13 mouse cellular contexts compared by ENCODE assay signal in the genomic region with DNA sequence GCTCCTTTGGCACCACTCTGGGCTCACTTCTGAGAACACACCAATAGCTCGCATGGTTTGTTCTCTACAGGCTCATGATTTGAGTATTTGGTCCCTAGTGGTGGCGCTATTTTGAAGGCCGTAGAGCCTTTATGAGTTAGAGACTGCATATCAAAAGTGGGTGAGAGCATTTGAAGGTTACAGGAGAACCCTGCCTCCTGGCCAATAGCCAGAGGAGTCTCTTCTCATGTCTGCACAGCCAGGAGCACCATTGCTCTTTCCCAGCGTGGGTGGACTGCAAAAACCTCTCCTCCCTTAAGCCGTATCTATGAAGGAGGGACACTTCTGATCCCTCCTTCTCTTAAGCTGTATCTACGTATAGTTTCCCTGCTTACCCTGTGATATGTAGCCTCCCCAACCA.
"Had no signal": no experiment of that assay in that cellular context is flagged by ENCODE, and none has a peak within 500 bp of the region (broad histone marks: within the 10 kb centered on the region; RNA-seq: fewer than 3 reads in every experiment).

No protein-coding gene starts in this region.

- H3K9ac ChIP-seq: lung, embryonic 14.5 days; midbrain, embryonic 13.5 days; midbrain, embryonic 15.5 days; neural tube, embryonic 12.5 days; stomach, embryonic 15.5 days had no signal

- DNase-seq: lung, adult 18-20 months; lung, embryonic 14.5 days; lung, postnatal 10 days; right cerebral cortex, postnatal 14 days; thymus, adult 2 months; thymus, postnatal 25 days; thymus, postnatal 4 days had no signal

- ATAC-seq: midbrain, embryonic 13.5 days; midbrain, embryonic 15.5 days had no signal

- H3K4me1 ChIP-seq: midbrain, embryonic 13.5 days; midbrain, embryonic 15.5 days; neural tube, embryonic 12.5 days; stomach, embryonic 15.5 days had no signal

- H3K4me2 ChIP-seq: lung, embryonic 14.5 days; midbrain, embryonic 11.5 days; midbrain, embryonic 13.5 days; midbrain, embryonic 15.5 days; neural tube, embryonic 12.5 days; stomach, embryonic 15.5 days had no signal

- H3K9me3 ChIP-seq: midbrain, embryonic 13.5 days; midbrain, embryonic 15.5 days; neural tube, embryonic 12.5 days; stomach, embryonic 15.5 days had no signal

- H3K4me3 ChIP-seq: midbrain, embryonic 13.5 days; midbrain, embryonic 15.5 days; neural tube, embryonic 12.5 days; stomach, embryonic 15.5 days had no signal

- H3K27me3 ChIP-seq: midbrain, embryonic 13.5 days; midbrain, embryonic 15.5 days; neural tube, embryonic 12.5 days; stomach, embryonic 15.5 days had no signal

- H3K27ac ChIP-seq: midbrain, embryonic 13.5 days; midbrain, embryonic 15.5 days; neural tube, embryonic 12.5 days; stomach, embryonic 15.5 days; stomach, postnatal 0 days had no signal
